ENCODE assay signal across 8 mouse cellular contexts in genomic region chr3:101300271-101301071, GRCm38 (mm10). TPM values are rescaled to one million over a fixed set of nuclear protein-coding genes. Genes with fewer than 3 reads are reported as not detected.
A peak's percentile ranks its signal among the peaks of the same experiment; 100 is the strongest.
DNase-seq lines count a peak whose midpoint lies in the region; ATAC-seq and TF ChIP-seq lines count a peak whose summit lies in the region.

No protein-coding gene starts in this region.

- 9% methylated on average over 23 of the region's 23 CpGs for WGBS in cerebellum, adult 2 months
- 11% methylated on average over 23 of the region's 23 CpGs for WGBS in forebrain, postnatal 0 days
- whole genome bisulfite sequencing in intestine, embryonic 14.5 days = 23% methylated on average over 23 of the region's 23 CpGs
- 23% methylated on average over 23 of the region's 23 CpGs for WGBS in liver, embryonic 12.5 days (ENCODE audit: insufficient replicate concordance)

- TF ChIP-seq POLR2A in cerebellum, adult 2 months (IDR thresholded peaks at IDR 0.05; ENCODE audit: borderline replicate concordance, insufficient read depth, low read length) = no peak

- no peaks in the 10 kb centered on the region for H3K9me3 ChIP-seq in G1E (replicated peaks)
- H3K9me3 ChIP-seq in forebrain, postnatal 0 days (ENCODE audit: low read length) = no peaks in the 10 kb centered on the region
- H3K9me3 ChIP-seq in intestine, embryonic 14.5 days (ENCODE audit: control insufficient read depth, low read length) = no peaks in the 10 kb centered on the region
- no peaks in the 10 kb centered on the region for H3K9me3 ChIP-seq in liver, embryonic 12.5 days (replicated peaks)

- no peak overlapping the region for H3K27ac ChIP-seq in cerebellum, adult 2 months (ENCODE audit: insufficient read depth, low read length)
- H3K27ac ChIP-seq in forebrain, postnatal 0 days (ENCODE audit: low read depth, low read length) = peak overlapping the region; percentile 80
- H3K27ac ChIP-seq in intestine, embryonic 14.5 days (ENCODE audit: low read depth) = no peak overlapping the region
- no peak overlapping the region for H3K27ac ChIP-seq in liver, embryonic 12.5 days

- no peaks in the 10 kb centered on the region for H3K36me3 ChIP-seq in G1E (replicated peaks)
- no peaks in the 10 kb centered on the region for H3K36me3 ChIP-seq in forebrain, postnatal 0 days (ENCODE audit: insufficient read depth)
- H3K36me3 ChIP-seq in intestine, embryonic 14.5 days (ENCODE audit: control insufficient read depth, insufficient read depth, low read length) = no peaks in the 10 kb centered on the region
- no peaks in the 10 kb centered on the region for H3K36me3 ChIP-seq in liver, embryonic 12.5 days

- H3K9ac ChIP-seq in forebrain, postnatal 0 days = peak overlapping the region; percentile 44
- H3K9ac ChIP-seq in intestine, embryonic 14.5 days (ENCODE audit: low read length) = peak overlapping the region; percentile 8; the same call in 1 of the 2 replicates
- peak overlapping the region; percentile 31 for H3K9ac ChIP-seq in liver, embryonic 12.5 days

- peak overlapping the region; percentile 7 for H3K4me3 ChIP-seq in cerebellum, adult 2 months (replicated peaks; ENCODE audit: insufficient read depth, low read depth, low read length)
- H3K4me3 ChIP-seq in G1E (ENCODE audit: low read depth, low read length) = peak overlapping the region; percentile 53; the same call in 1 of the 2 replicates
- peak overlapping the region; percentile 19; the same call in 1 of the 2 replicates for H3K4me3 ChIP-seq in forebrain, postnatal 0 days (ENCODE audit: low read depth, low read length)
- H3K4me3 ChIP-seq in intestine, embryonic 14.5 days (ENCODE audit: low read depth, low read length) = no peak overlapping the region
- H3K4me3 ChIP-seq in liver, embryonic 12.5 days = peak overlapping the region; percentile 32

- ATAC-seq in G1E (ENCODE audit: extremely low read depth, insufficient number of reproducible peaks, low FRiP score, poor library complexity, severe bottlenecking) = no peak
- peak; percentile 80 for ATAC-seq in forebrain, postnatal 0 days
- ATAC-seq in intestine, embryonic 14.5 days (replicated peaks; ENCODE audit: low FRiP score, low TSS enrichment, low read depth) = no peak
- ATAC-seq in liver, embryonic 12.5 days = peak; percentile 41; the same call in 1 of the 2 replicates
- ATAC-seq in cerebellum, adult (ENCODE audit: insufficient number of reproducible peaks, low FRiP score, low TSS enrichment) = no peak

- H3K4me2 ChIP-seq in forebrain, postnatal 0 days (ENCODE audit: low read depth) = peak overlapping the region; percentile 51
- peak overlapping the region; percentile 37 for H3K4me2 ChIP-seq in intestine, embryonic 14.5 days (ENCODE audit: low read length)
- H3K4me2 ChIP-seq in liver, embryonic 12.5 days = peak overlapping the region; percentile 64

- H3K27me3 ChIP-seq in cerebellum, adult 2 months (ENCODE audit: control insufficient read depth, insufficient read depth, low read length) = no peaks in the 10 kb centered on the region
- H3K27me3 ChIP-seq in G1E (ENCODE audit: insufficient read depth, low read length) = peaks cover 10% of the 10 kb centered on the region
- no peaks in the 10 kb centered on the region for H3K27me3 ChIP-seq in forebrain, postnatal 0 days (ENCODE audit: insufficient read depth, low read length)
- H3K27me3 ChIP-seq in intestine, embryonic 14.5 days (replicated peaks; ENCODE audit: control insufficient read depth, insufficient read depth, low read length) = no peaks in the 10 kb centered on the region
- H3K27me3 ChIP-seq in liver, embryonic 12.5 days (replicated peaks) = peaks cover 22% of the 10 kb centered on the region

- peaks cover 11% of the 10 kb centered on the region for H3K4me1 ChIP-seq in cerebellum, adult 2 months (ENCODE audit: control insufficient read depth, insufficient read depth, low read length)
- peaks cover 76% of the 10 kb centered on the region for H3K4me1 ChIP-seq in G1E (ENCODE audit: insufficient read depth, low read depth, low read length)
- 0 out of 2 replicates have a peak, but pooled peaks cover 6% of the 10 kb centered on the region for H3K4me1 ChIP-seq in forebrain, postnatal 0 days (ENCODE audit: insufficient read depth)
- H3K4me1 ChIP-seq in intestine, embryonic 14.5 days (replicated peaks; ENCODE audit: control insufficient read depth, insufficient read depth, low read length) = peaks cover 8% of the 10 kb centered on the region; the same call in 1 of the 2 replicates
- H3K4me1 ChIP-seq in liver, embryonic 12.5 days = peaks cover 21% of the 10 kb centered on the region

- no peak for TF ChIP-seq CTCF in cerebellum, adult 2 months (IDR thresholded peaks at IDR 0.05; ENCODE audit: borderline replicate concordance, insufficient read depth, low read depth, low read length)
- TF ChIP-seq CTCF in G1E (IDR thresholded peaks at IDR 0.05; ENCODE audit: low read depth, low read length) = no peak
- no peak for TF ChIP-seq CTCF in forebrain, postnatal 0 days (IDR thresholded peaks at IDR 0.05; ENCODE audit: low read depth)

- DNase-seq in cerebellum, adult 2 months = peak; percentile 14 to 26
- no peak for DNase-seq in cerebellum, adult 8-10 months
- peak; percentile 50 for DNase-seq in G1E (ENCODE audit: low spot score)
- DNase-seq in forebrain, postnatal 0 days = peak; percentile 79
- DNase-seq in intestine, embryonic 14.5 days (ENCODE audit: low spot score) = peak; percentile 73
- DNase-seq in right cerebral cortex, postnatal 14 days = peak; percentile 47

RNA-seq across cellular contexts. Expression of gene Cd2, which starts 12.7 kb away (rescaled TPM):
- 0.08 and 0.13 TPM in 2 replicates for polyA plus RNA-seq in cerebellum, adult 2 months (2012; rRNA removed)
- total RNA-seq in G1E (2014; fragmentation: Nextera tagmentation) (not detected in 2 replicates), G1E (2017) (0.33 TPM in 1 of 2 replicates, not detected in the other)
- polyA plus RNA-seq in G1E (2012) = not detected in 2 replicates
- total RNA-seq in forebrain, postnatal 0 days (2014; rRNA removed) = 0.69 TPM in 1 of 2 replicates, not detected in the other
- polyA plus RNA-seq in forebrain, postnatal 0 days (2015; fragmentation: Nextera tagmentation; extraction: Ambion mirVana) = 0.16 and 0.35 TPM in 2 replicates
- 0.28 TPM in 1 of 2 replicates, not detected in the other for polyA plus RNA-seq in intestine, embryonic 14.5 days (2014; fragmentation: Nextera tagmentation; extraction: Ambion mirVana)
- not detected in 2 replicates for polyA plus RNA-seq in liver, embryonic 12.5 days (2016; fragmentation: Nextera tagmentation; extraction: Ambion mirVana)

Comparison
In these comparisons a context has a peak if more than half of its experiments do, and no peak if none do; other contexts are left out.
1. ATAC-seq: peak in forebrain, postnatal 0 days (single experiment) and liver, embryonic 12.5 days (single experiment); none in G1E (single experiment), intestine, embryonic 14.5 days (single experiment) and cerebellum, adult (single experiment).
2. Peak in every context shown above with its lines, with median percentiles within 50 percentile points of each other: H3K4me2 ChIP-seq and H3K9ac ChIP-seq.